Mouse (Mus musculus): Measurements from ENCODE around the gene Tmem145.

Tmem145 gene

GRCm38 (mm10) chr7:25293191-25293739 is 12.6 kb upstream of the Tmem145 start:
- no peak for DNase-seq

GRCm38 (mm10) chr7:25294495-25294894 is 11.4 kb upstream of the Tmem145 start:
- DNase-seq: no peak

GRCm38 (mm10) chr7:25294960-25295722 is 10.8 kb upstream of the Tmem145 start:
- DNase-seq: no peak

- peak in 1 of 2 experiments; percentile 56 for DNase-seq
These were observed 8.9 kb upstream of the Tmem145 start for GRCm38 (mm10) chr7:25296945-25297453.

- DNase-seq: peak; percentile 85 to 88
These were observed 8.2 kb upstream of the Tmem145 start, which contains the start of gene Pafah1b3 for GRCm38 (mm10) chr7:25297454-25298325. Gene Pafah1b3, minus strand, starts transcription at chr7:25297986.

- no peak for DNase-seq
These were observed 4.8 kb upstream of the Tmem145 start, which contains the start of gene Prr19 for GRCm38 (mm10) chr7:25301063-25301462. Gene Prr19, plus strand, starts transcription at chr7:25301411.

- DNase-seq: no peak
These were observed 2.8 kb upstream of the Tmem145 start for GRCm38 (mm10) chr7:25303003-25303684.

- DNase-seq: no peak
These were observed 2.3 kb upstream of the Tmem145 start for GRCm38 (mm10) chr7:25303685-25304006.

- DNase-seq: no peak
These were observed 425 bp upstream of the Tmem145 start for GRCm38 (mm10) chr7:25305481-25305880.

GRCm38 (mm10) chr7:25306614-25306996 is 699 bp downstream of the Tmem145 start:
- DNase-seq: no peak

GRCm38 (mm10) chr7:25308702-25309318 is 2.9 kb downstream of the Tmem145 start:
- no peak for DNase-seq

GRCm38 (mm10) chr7:25309425-25309824 is 3.5 kb downstream of the Tmem145 start:
- no peak for DNase-seq

- no peak for DNase-seq
These were observed 5.3 kb downstream of the Tmem145 start for GRCm38 (mm10) chr7:25311193-25311592.

GRCm38 (mm10) chr7:25313325-25313724 is 7.4 kb downstream of the Tmem145 start:
- no peak for DNase-seq

- DNase-seq: no peak
These were observed 8.8 kb downstream of the Tmem145 start for GRCm38 (mm10) chr7:25314606-25315305.

GRCm38 (mm10) chr7:25315306-25316041 is 9.6 kb downstream of the Tmem145 start:
- peak in 1 of 2 experiments; percentile 36 for DNase-seq

- DNase-seq: peak; percentile 97 to 99
These were observed 10.9 kb downstream of the Tmem145 start, which contains the start of gene Megf8 for GRCm38 (mm10) chr7:25316532-25317445. Gene Megf8, plus strand, starts transcription at chr7:25317164.

GRCm38 (mm10) chr7:25317446-25317999 is 11.6 kb downstream of the Tmem145 start:
- no peak for DNase-seq

GRCm38 (mm10) chr7:25322058-25322484 is 16.2 kb downstream of the Tmem145 start:
- DNase-seq: peak in 1 of 2 experiments; percentile 43

Data from kidney, postnatal 36 days (tissue).